11 mouse cellular contexts compared by ENCODE assay signal in genomic region chr3:105808179-105809037, GRCm38 (mm10). TPM values are rescaled to one million over a fixed set of nuclear protein-coding genes. Genes with fewer than 3 reads are reported as not detected.
DNase-seq lines count a peak whose midpoint lies in the region; ATAC-seq and TF ChIP-seq lines count a peak whose summit lies in the region.
"Had no signal": no experiment of that assay in that cellular context is flagged by ENCODE, and none has a peak within 500 bp of the region (broad histone marks: within the 10 kb centered on the region; RNA-seq: fewer than 3 reads in every experiment).

No protein-coding gene starts in this region.

- no peak overlapping the region for H3K4me2 ChIP-seq in kidney, embryonic 16.5 days (replicated peaks; ENCODE audit: low read depth, low read length)
- peak overlapping the region; percentile 71 for H3K4me2 ChIP-seq in liver, embryonic 14.5 days (ENCODE audit: low read depth)
- H3K4me2 ChIP-seq in stomach, embryonic 14.5 days (replicated peaks; ENCODE audit: low read depth, low read length): no peak overlapping the region
- H3K4me2 ChIP-seq: hindbrain, embryonic 14.5 days had no signal

- H3K27me3 ChIP-seq in kidney, embryonic 16.5 days (ENCODE audit: insufficient read depth, low read length): no peaks in the 10 kb centered on the region
- H3K27me3 ChIP-seq in liver, embryonic 14.5 days (ENCODE audit: control insufficient read depth, insufficient read depth, low read length): no peaks in the 10 kb centered on the region
- no peaks in the 10 kb centered on the region for H3K27me3 ChIP-seq in stomach, embryonic 14.5 days (ENCODE audit: control insufficient read depth, insufficient read depth, low read length)

- 75% methylated on average over 14 of the region's 14 CpGs for WGBS in kidney, embryonic 16.5 days
- WGBS in liver, embryonic 14.5 days (ENCODE audit: insufficient replicate concordance): 15% methylated on average over 14 of the region's 14 CpGs
- 65% methylated on average over 14 of the region's 14 CpGs for WGBS in stomach, embryonic 14.5 days

- no peak overlapping the region for H3K9ac ChIP-seq in kidney, embryonic 16.5 days (replicated peaks; ENCODE audit: low read length)
- H3K9ac ChIP-seq in liver, embryonic 14.5 days (replicated peaks): peak overlapping the region; percentile 64
- H3K9ac ChIP-seq in stomach, embryonic 14.5 days (replicated peaks; ENCODE audit: low read depth, low read length): no peak overlapping the region
- H3K9ac ChIP-seq: hindbrain, embryonic 14.5 days had no signal

- peak; percentile 67; the same call in 1 of the 2 replicates for ATAC-seq in kidney, embryonic 16.5 days (ENCODE audit: low FRiP score, low TSS enrichment)
- peak; percentile 100 for ATAC-seq in liver, embryonic 14.5 days (ENCODE audit: insufficient read depth)
- ATAC-seq in stomach, embryonic 14.5 days (ENCODE audit: insufficient number of reproducible peaks, insufficient read depth, low FRiP score, low read depth): peak; percentile 94; the same call in 1 of the 2 replicates

- peak; percentile 100 for TF ChIP-seq EP300 in liver, embryonic 14.5 days (IDR thresholded peaks at IDR 0.05; ENCODE audit: low read depth)

- no peaks in the 10 kb centered on the region for H3K9me3 ChIP-seq in kidney, embryonic 16.5 days (ENCODE audit: low read length)
- H3K9me3 ChIP-seq in liver, embryonic 14.5 days (ENCODE audit: control insufficient read depth, low read length): no peaks in the 10 kb centered on the region
- no peaks in the 10 kb centered on the region for H3K9me3 ChIP-seq in stomach, embryonic 14.5 days (ENCODE audit: control insufficient read depth, low read depth, low read length)

- no peaks in the 10 kb centered on the region for H3K36me3 ChIP-seq in kidney, embryonic 16.5 days (ENCODE audit: insufficient read depth, low read length)
- no peaks in the 10 kb centered on the region for H3K36me3 ChIP-seq in liver, embryonic 14.5 days (replicated peaks; ENCODE audit: control insufficient read depth, insufficient read depth, low read depth)
- no peaks in the 10 kb centered on the region for H3K36me3 ChIP-seq in stomach, embryonic 14.5 days (ENCODE audit: control insufficient read depth, insufficient read depth, low read length)

- H3K4me3 ChIP-seq in kidney, embryonic 16.5 days (ENCODE audit: low read length): no peak overlapping the region
- H3K4me3 ChIP-seq in liver, embryonic 14.5 days (ENCODE audit: insufficient read depth in 1 of 2, low read depth in 2 of 2, low read length in 2 of 2): peak overlapping the region; percentile 28 to 48
- no peak overlapping the region for H3K4me3 ChIP-seq in stomach, embryonic 14.5 days (ENCODE audit: low read depth, low read length)
- H3K4me3 ChIP-seq in left cerebral cortex, adult 2 months: no peak overlapping the region

- no peak for DNase-seq in kidney, adult 18-20 months
- DNase-seq in embryo, embryonic 10.5 days (ENCODE audit: low spot score): peak; percentile 25
- DNase-seq in liver, embryonic 14.5 days (ENCODE audit: low read depth in 3 of 3, low spot score in 3 of 3): peak; percentile 94 to 96 (median 95)
- DNase-seq in gastrocnemius, postnatal 25 days: no peak
- no peak for DNase-seq in kidney, adult 9 months
- no peak for DNase-seq in left cerebral cortex, adult 2 months (ENCODE audit: extremely low spot score in 1 of 2, low spot score in 2 of 2)
- DNase-seq: cerebellum, postnatal 25 days; right cerebral cortex, adult 18-20 months had no signal

- no peak overlapping the region for H3K27ac ChIP-seq in kidney, embryonic 16.5 days (ENCODE audit: low read length)
- H3K27ac ChIP-seq in liver, embryonic 14.5 days: peak overlapping the region; percentile 93
- no peak overlapping the region for H3K27ac ChIP-seq in stomach, embryonic 14.5 days (ENCODE audit: low read length)
- no peak overlapping the region for H3K27ac ChIP-seq in left cerebral cortex, adult 2 months
- H3K27ac ChIP-seq: hindbrain, embryonic 14.5 days had no signal

- no peak for TF ChIP-seq CTCF in liver, embryonic 14.5 days (IDR thresholded peaks at IDR 0.05; ENCODE audit: low read depth)
- no peak for TF ChIP-seq CTCF in left cerebral cortex, adult 2 months (IDR thresholded peaks at IDR 0.05)

- no peaks in the 10 kb centered on the region; the same call in 1 of the 2 replicates for H3K4me1 ChIP-seq in kidney, embryonic 16.5 days (ENCODE audit: insufficient read depth, low read length)
- H3K4me1 ChIP-seq in liver, embryonic 14.5 days (replicated peaks; ENCODE audit: control insufficient read depth in 2 of 2, insufficient read depth in 2 of 2, low read length in 1 of 2): peaks cover 60 to 62% of the 10 kb centered on the region in 2 experiments
- H3K4me1 ChIP-seq in stomach, embryonic 14.5 days (ENCODE audit: control insufficient read depth, insufficient read depth, low read length): no peaks in the 10 kb centered on the region

- intact Hi-C loops in left cerebral cortex, adult 2 months (cut with DNase I): no loop called here

RNA-seq across cellular contexts. Expression of gene Rap1a, which starts 7.3 kb away (rescaled TPM):
- 99.3 and 104 TPM in 2 replicates for polyA plus RNA-seq in kidney, embryonic 16.5 days (2015; fragmentation: Nextera tagmentation; extraction: Ambion mirVana)
- polyA plus RNA-seq in liver, embryonic 14.5 days (2012; rRNA removed): 20.5 and 37.4 TPM in 2 replicates
- 81.3 and 86.2 TPM in 2 replicates for polyA plus RNA-seq in liver, embryonic 14.5 days (2014; fragmentation: Nextera tagmentation; extraction: Ambion mirVana)
- 100 and 112 TPM in 2 replicates for polyA plus RNA-seq in stomach, embryonic 14.5 days (2014; fragmentation: Nextera tagmentation; extraction: Ambion mirVana)
- total RNA-seq in gastrocnemius, postnatal 25 days (2021): 10 to 100 TPM; 77.6 to 84.2 TPM
- 10 to 100 TPM; 63.7 to 64.7 TPM for total RNA-seq in left cerebral cortex, adult 2 months (2021)

Comparison
In these comparisons a context has a peak if more than half of its experiments do, and no peak if none do; other contexts are left out.
1. H3K4me3 ChIP-seq: peak in liver, embryonic 14.5 days (2 of 2); none in kidney, embryonic 16.5 days (single experiment), stomach, embryonic 14.5 days (single experiment) and left cerebral cortex, adult 2 months (single experiment).
2. DNase-seq: peak in embryo, embryonic 10.5 days (single experiment) and liver, embryonic 14.5 days (3 of 3); none in kidney, adult 18-20 months (single experiment), gastrocnemius, postnatal 25 days (single experiment), kidney, adult 9 months (single experiment) and left cerebral cortex, adult 2 months (0 of 2).
3. Peak in every context shown above with its lines, with median percentiles within 50 percentile points of each other: ATAC-seq.